Mouse (Mus musculus): ENCODE measurements around the gene Gatb. TPM values are rescaled to one million over a fixed set of nuclear protein-coding genes. Genes with fewer than 3 reads are reported as not detected.

Gene Gatb
- polyA plus RNA-seq, 1 experiment from 2014 or later, result 24.0 TPM

DNA sequence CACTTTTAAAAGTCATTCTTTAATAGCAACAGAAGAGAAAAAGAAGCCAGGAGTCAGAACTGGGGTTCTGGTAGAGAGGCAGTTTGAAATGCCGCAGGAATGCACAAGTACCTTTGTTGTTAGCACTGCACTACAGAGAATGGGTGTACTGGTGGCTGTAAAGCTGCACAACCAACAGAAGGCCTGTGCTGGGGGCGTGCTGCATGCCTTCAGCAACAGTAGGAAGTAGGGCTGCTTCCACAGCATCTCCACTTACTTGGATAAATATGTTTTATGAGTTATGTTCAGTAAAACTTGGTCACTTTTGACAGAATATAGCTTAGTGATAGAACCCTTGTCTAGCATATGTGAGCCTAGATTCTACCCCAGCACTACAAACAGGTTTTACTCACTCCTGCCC lies 33.8 kb downstream of the Gatb start:
- H3K4me2 ChIP-seq (ENCODE audit: low read length), result no peak overlapping the region
- H3K27ac ChIP-seq (ENCODE audit: low read length), result no peak overlapping the region
- H3K4me1 ChIP-seq (replicated peaks; ENCODE audit: control insufficient read depth, insufficient read depth, low read length), result peaks cover 3% of the 10 kb centered on the region
- WGBS, result 90% methylated on average over 2 of the region's 2 CpGs
- H3K4me3 ChIP-seq (replicated peaks; ENCODE audit: low read length), result no peak overlapping the region
- no peaks in the 10 kb centered on the region for H3K36me3 ChIP-seq (ENCODE audit: control insufficient read depth, insufficient read depth)
- no peaks in the 10 kb centered on the region for H3K27me3 ChIP-seq (replicated peaks; ENCODE audit: control insufficient read depth, insufficient read depth, low read length)
- no peak for ATAC-seq
- H3K9ac ChIP-seq (replicated peaks; ENCODE audit: low read depth, low read length), result no peak overlapping the region
- H3K9me3 ChIP-seq (ENCODE audit: control insufficient read depth, low read length), result no peaks in the 10 kb centered on the region

DNA sequence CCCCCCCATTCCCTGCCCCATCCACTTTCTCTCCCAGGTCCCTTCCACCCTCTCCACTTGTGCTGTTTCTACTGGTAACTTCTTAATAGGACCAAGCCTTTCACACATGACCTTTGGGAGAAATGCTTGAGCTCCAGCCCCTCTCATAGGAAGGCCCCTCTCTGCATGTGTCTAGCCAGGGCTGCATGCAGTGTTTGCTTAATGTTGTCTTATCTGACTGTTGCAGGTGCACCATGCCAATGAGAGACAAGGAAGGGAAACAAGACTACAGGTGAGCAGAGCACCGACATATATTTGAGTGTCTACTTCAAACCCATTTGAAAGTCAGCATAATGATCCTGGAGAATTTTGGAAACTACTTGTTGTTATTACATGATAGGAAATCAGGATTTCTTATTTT lies 42.5 kb downstream of the Gatb start:
- Histone ChIP-seq H3K27ac (ENCODE audit: low read length) (no peak overlapping the region), H3K4me1 (replicated peaks; ENCODE audit: control insufficient read depth, insufficient read depth, low read length) (no peaks in the 10 kb centered on the region), H3K27me3 (replicated peaks; ENCODE audit: control insufficient read depth, insufficient read depth, low read length) (no peaks in the 10 kb centered on the region), H3K4me2 (ENCODE audit: low read length) (no peak overlapping the region), H3K36me3 (ENCODE audit: control insufficient read depth, insufficient read depth) (no peaks in the 10 kb centered on the region), H3K9ac (replicated peaks; ENCODE audit: low read depth, low read length) (no peak overlapping the region), H3K9me3 (ENCODE audit: control insufficient read depth, low read length) (no peaks in the 10 kb centered on the region), H3K4me3 (replicated peaks; ENCODE audit: low read length) (no peak overlapping the region)
- ATAC-seq, result no peak
- WGBS, result 98% methylated on average over 1 of the region's 1 CpGs

GRCm38 (mm10) chr3:85618885-85619284 lies 45.0 kb downstream of the Gatb start:
- Histone ChIP-seq H3K9ac (replicated peaks; ENCODE audit: low read depth, low read length) (no peak overlapping the region), H3K27ac (ENCODE audit: low read length) (no peak overlapping the region), H3K9me3 (ENCODE audit: control insufficient read depth, low read length) (no peaks in the 10 kb centered on the region), H3K4me3 (replicated peaks; ENCODE audit: low read length) (no peak overlapping the region), H3K4me2 (ENCODE audit: low read length) (no peak overlapping the region), H3K27me3 (replicated peaks; ENCODE audit: control insufficient read depth, insufficient read depth, low read length) (no peaks in the 10 kb centered on the region), H3K36me3 (ENCODE audit: control insufficient read depth, insufficient read depth) (no peaks in the 10 kb centered on the region), H3K4me1 (replicated peaks; ENCODE audit: control insufficient read depth, insufficient read depth, low read length) (no peaks in the 10 kb centered on the region)
- no peak for ATAC-seq
- WGBS, result 72% methylated on average over 6 of the region's 6 CpGs

DNA sequence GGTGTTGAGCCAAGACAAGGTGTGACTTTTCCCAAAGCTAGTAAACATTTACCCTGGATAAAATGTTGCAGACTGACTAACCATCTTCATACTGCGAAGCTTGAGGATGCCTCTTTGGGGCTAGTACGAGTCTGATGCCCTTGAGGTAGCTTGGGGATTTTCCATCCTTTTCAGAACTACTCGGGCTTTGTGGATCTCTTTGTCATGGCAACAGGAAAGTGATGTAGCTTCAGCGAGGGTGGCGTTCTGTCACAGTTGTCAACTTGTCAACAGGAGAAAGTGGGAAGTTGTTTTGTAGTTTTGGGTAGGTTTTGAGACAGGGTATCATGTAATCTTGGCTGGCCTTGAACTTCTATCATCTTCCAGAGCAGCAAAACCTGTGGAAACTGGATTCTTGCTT lies 45.4 kb downstream of the Gatb start:
- no peaks in the 10 kb centered on the region for H3K9me3 ChIP-seq (ENCODE audit: control insufficient read depth, low read length)
- no peak overlapping the region for H3K9ac ChIP-seq (replicated peaks; ENCODE audit: low read depth, low read length)
- H3K4me2 ChIP-seq (ENCODE audit: low read length), result no peak overlapping the region
- WGBS, result 83% methylated on average over 5 of the region's 5 CpGs
- no peaks in the 10 kb centered on the region for H3K27me3 ChIP-seq (replicated peaks; ENCODE audit: control insufficient read depth, insufficient read depth, low read length)
- no peak for ATAC-seq
- H3K27ac ChIP-seq (ENCODE audit: low read length), result no peak overlapping the region
- H3K4me3 ChIP-seq (replicated peaks; ENCODE audit: low read length), result no peak overlapping the region
- H3K36me3 ChIP-seq (ENCODE audit: control insufficient read depth, insufficient read depth), result no peaks in the 10 kb centered on the region
- H3K4me1 ChIP-seq (replicated peaks; ENCODE audit: control insufficient read depth, insufficient read depth, low read length), result no peaks in the 10 kb centered on the region

DNA sequence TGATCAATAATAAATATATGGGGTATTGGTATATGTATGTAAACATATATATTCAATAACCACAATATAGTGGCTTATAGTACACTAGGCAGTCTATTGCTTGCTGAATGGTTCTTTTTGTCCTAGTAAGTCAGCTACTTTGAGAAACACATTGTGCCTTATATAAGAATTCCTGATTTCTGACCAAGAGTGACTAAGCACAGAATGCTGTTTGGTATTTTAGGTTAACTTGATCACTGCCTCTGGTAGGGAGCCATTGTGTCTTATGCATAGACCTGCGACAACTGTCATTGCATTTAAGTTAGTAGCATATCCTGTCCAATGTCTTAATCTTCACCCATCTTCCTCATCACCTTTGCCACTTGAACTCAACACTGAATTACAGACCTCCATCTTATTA lies 45.8 kb downstream of the Gatb start:
- no peak overlapping the region for H3K4me2 ChIP-seq (ENCODE audit: low read length)
- H3K9me3 ChIP-seq (ENCODE audit: control insufficient read depth, low read length), result no peaks in the 10 kb centered on the region
- no peak overlapping the region for H3K9ac ChIP-seq (replicated peaks; ENCODE audit: low read depth, low read length)
- no peak for ATAC-seq
- H3K36me3 ChIP-seq (ENCODE audit: control insufficient read depth, insufficient read depth), result no peaks in the 10 kb centered on the region
- H3K4me1 ChIP-seq (replicated peaks; ENCODE audit: control insufficient read depth, insufficient read depth, low read length), result no peaks in the 10 kb centered on the region
- 92% methylated on average over 1 of the region's 1 CpGs for WGBS
- H3K4me3 ChIP-seq (replicated peaks; ENCODE audit: low read length), result no peak overlapping the region
- no peak overlapping the region for H3K27ac ChIP-seq (ENCODE audit: low read length)
- no peaks in the 10 kb centered on the region for H3K27me3 ChIP-seq (replicated peaks; ENCODE audit: control insufficient read depth, insufficient read depth, low read length)

GRCm38 (mm10) chr3:85629895-85630510 lies 56.1 kb downstream of the Gatb start:
- no peak overlapping the region for H3K4me2 ChIP-seq (ENCODE audit: low read length)
- no peak overlapping the region for H3K9ac ChIP-seq (replicated peaks; ENCODE audit: low read depth, low read length)
- WGBS, result 98% methylated on average over 4 of the region's 4 CpGs
- peaks cover 8% of the 10 kb centered on the region for H3K4me1 ChIP-seq (replicated peaks; ENCODE audit: control insufficient read depth, insufficient read depth, low read length)
- no peak overlapping the region for H3K4me3 ChIP-seq (replicated peaks; ENCODE audit: low read length)
- no peaks in the 10 kb centered on the region for H3K9me3 ChIP-seq (ENCODE audit: control insufficient read depth, low read length)
- no peaks in the 10 kb centered on the region for H3K27me3 ChIP-seq (replicated peaks; ENCODE audit: control insufficient read depth, insufficient read depth, low read length)
- ATAC-seq, result no peak
- H3K36me3 ChIP-seq (ENCODE audit: control insufficient read depth, insufficient read depth), result no peaks in the 10 kb centered on the region
- H3K27ac ChIP-seq (ENCODE audit: low read length), result no peak overlapping the region

- Histone ChIP-seq H3K27me3 (replicated peaks; ENCODE audit: control insufficient read depth, insufficient read depth, low read length) (no peaks in the 10 kb centered on the region), H3K36me3 (ENCODE audit: control insufficient read depth, insufficient read depth) (no peaks in the 10 kb centered on the region), H3K4me2 (ENCODE audit: low read length) (no peak overlapping the region), H3K9ac (replicated peaks; ENCODE audit: low read depth, low read length) (no peak overlapping the region), H3K27ac (ENCODE audit: low read length) (no peak overlapping the region; the same call in 1 of the 2 replicates), H3K4me1 (replicated peaks; ENCODE audit: control insufficient read depth, insufficient read depth, low read length) (peaks cover 8% of the 10 kb centered on the region), H3K4me3 (replicated peaks; ENCODE audit: low read length) (no peak overlapping the region), H3K9me3 (ENCODE audit: control insufficient read depth, low read length) (no peaks in the 10 kb centered on the region)
- no peak for ATAC-seq
- 86% methylated on average over 2 of the region's 2 CpGs for WGBS
These were observed 59.8 kb downstream of the Gatb start for GRCm38 (mm10) chr3:85633733-85634132.

- Histone ChIP-seq H3K9me3 (ENCODE audit: control insufficient read depth, low read length) (no peaks in the 10 kb centered on the region), H3K9ac (replicated peaks; ENCODE audit: low read depth, low read length) (no peak overlapping the region), H3K4me3 (replicated peaks; ENCODE audit: low read length) (no peak overlapping the region), H3K27ac (ENCODE audit: low read length) (peak overlapping the region; percentile 29; the same call in 1 of the 2 replicates), H3K36me3 (ENCODE audit: control insufficient read depth, insufficient read depth) (no peaks in the 10 kb centered on the region), H3K4me2 (ENCODE audit: low read length) (no peak overlapping the region), H3K27me3 (replicated peaks; ENCODE audit: control insufficient read depth, insufficient read depth, low read length) (no peaks in the 10 kb centered on the region), H3K4me1 (replicated peaks; ENCODE audit: control insufficient read depth, insufficient read depth, low read length) (peaks cover 8% of the 10 kb centered on the region)
- 51% methylated on average over 8 of the region's 8 CpGs for WGBS
- peak; percentile 73 for ATAC-seq
These were observed 60.6 kb downstream of the Gatb start for GRCm38 (mm10) chr3:85634389-85635125.

GRCm38 (mm10) chr3:85635126-85635419 lies 61.2 kb downstream of the Gatb start:
- Histone ChIP-seq H3K9ac (replicated peaks; ENCODE audit: low read depth, low read length) (no peak overlapping the region), H3K4me3 (replicated peaks; ENCODE audit: low read length) (no peak overlapping the region), H3K27ac (ENCODE audit: low read length) (no peak overlapping the region), H3K36me3 (ENCODE audit: control insufficient read depth, insufficient read depth) (no peaks in the 10 kb centered on the region), H3K4me1 (replicated peaks; ENCODE audit: control insufficient read depth, insufficient read depth, low read length) (peaks cover 8% of the 10 kb centered on the region), H3K9me3 (ENCODE audit: control insufficient read depth, low read length) (no peaks in the 10 kb centered on the region), H3K4me2 (ENCODE audit: low read length) (no peak overlapping the region), H3K27me3 (replicated peaks; ENCODE audit: control insufficient read depth, insufficient read depth, low read length) (no peaks in the 10 kb centered on the region)
- no peak for ATAC-seq
- 87% methylated on average over 2 of the region's 2 CpGs for WGBS

Measured in forebrain, embryonic 16.5 days (tissue).